Mouse (Mus musculus) hindbrain, embryonic 10.5 days (tissue): ENCODE results near the gene Trpm3. TPM values are rescaled to one million over a fixed set of nuclear protein-coding genes. Genes with fewer than 3 reads are reported as not detected.

ENCODE experiments used
- DNase-seq: peaks from one replicate; pipeline ENCODE4 v3.0.0-alpha.2; 2017; ENCODE audit warnings: low spot score
- H3K27ac ChIP-seq: fragments of 300-500 bp; sonication (generic); 2 replicates; pipeline ENCODE4 v1.5.1; 2016; ENCODE audit warnings: mild to moderate bottlenecking, moderate library complexity
- H3K27me3 ChIP-seq: fragments of 300-500 bp; sonication (generic); 2 replicates; pipeline ENCODE4 v1.6.1; 2016; ENCODE audit warnings: mild to moderate bottlenecking; ENCODE audit not compliant: poor library complexity, insufficient read depth, severe bottlenecking
- H3K36me3 ChIP-seq: fragments of 300-500 bp; sonication (generic); 2 replicates; pipeline ENCODE4 v1.6.1; 2016; ENCODE audit warnings: mild to moderate bottlenecking, moderate library complexity
- H3K4me1 ChIP-seq: fragments of 300-500 bp; sonication (generic); replicated peaks from 2 replicates; pipeline ENCODE4 v1.6.1; 2016; ENCODE audit warnings: mild to moderate bottlenecking
- H3K4me3 ChIP-seq: fragments of 300-500 bp; sonication (generic); 2 replicates; pipeline ENCODE4 v1.5.1; 2016; ENCODE audit warnings: mild to moderate bottlenecking, moderate library complexity
- H3K9me3 ChIP-seq: fragments of 300-500 bp; sonication (generic); 2 replicates; pipeline ENCODE4 v1.6.1; 2016; ENCODE audit warnings: mild to moderate bottlenecking, moderate library complexity
- microRNA counts: library from miRNA; unstranded; fragments of <30 nt; microRNA quantifications from one replicate; lab custom pipeline; 2017
- polyA plus RNA-seq: library from polyadenylated mRNA; unstranded; fragments of >200 nt; fragmentation: Nextera tagmentation; extraction: Ambion mirVana; gene quantifications from 2 replicates; pipeline ENCODE4 v1.2.1, GENCODE M21; 2016

The Trpm3 gene
- polyA plus RNA-seq, 1 experiment from 2014 or later = 14.4 TPM

DNA sequence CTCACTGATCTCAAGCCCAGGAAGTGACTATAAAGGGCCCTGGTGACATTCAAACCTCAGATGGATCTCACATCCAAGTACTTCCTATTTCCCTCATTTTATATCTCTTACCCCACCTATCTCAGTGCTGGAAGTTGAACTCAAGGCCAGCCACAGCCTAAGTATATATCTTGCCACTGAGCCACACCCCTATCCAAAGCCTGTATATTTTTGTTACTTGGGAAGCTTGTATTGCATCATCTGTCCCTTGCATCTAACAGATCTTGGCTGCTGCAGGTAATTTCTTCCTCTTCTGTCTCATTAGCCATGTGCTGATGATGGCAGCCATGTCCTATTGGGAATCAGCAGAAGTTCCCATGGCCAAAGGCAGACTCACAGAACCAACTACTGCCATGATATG, 904.9 kb downstream of the Trpm3 start:
- no peak for DNase-seq
- Histone ChIP-seq H3K27me3 (no peaks in the 10 kb centered on the region), H3K4me1 (no peaks in the 10 kb centered on the region)

More for the DNA sequence above, 904.9 kb downstream of the Trpm3 start:
- H3K9me3 ChIP-seq = no peaks in the 10 kb centered on the region
- no peak overlapping the region for H3K27ac ChIP-seq
- H3K36me3 ChIP-seq = no peaks in the 10 kb centered on the region
- no peak overlapping the region for H3K4me3 ChIP-seq

MicroRNAs within 50 kb of the gene (microRNA counts, 519-probe panel; counts per million panel counts)
- microRNA mmu-miR-204 (lab: Ali Mortazavi, UCI) = 4,948 counts per million, percentile 94 among the panel's probes with 10 or more counts
